Mouse (Mus musculus): ENCODE data around the gene Rfc2.

DNA sequence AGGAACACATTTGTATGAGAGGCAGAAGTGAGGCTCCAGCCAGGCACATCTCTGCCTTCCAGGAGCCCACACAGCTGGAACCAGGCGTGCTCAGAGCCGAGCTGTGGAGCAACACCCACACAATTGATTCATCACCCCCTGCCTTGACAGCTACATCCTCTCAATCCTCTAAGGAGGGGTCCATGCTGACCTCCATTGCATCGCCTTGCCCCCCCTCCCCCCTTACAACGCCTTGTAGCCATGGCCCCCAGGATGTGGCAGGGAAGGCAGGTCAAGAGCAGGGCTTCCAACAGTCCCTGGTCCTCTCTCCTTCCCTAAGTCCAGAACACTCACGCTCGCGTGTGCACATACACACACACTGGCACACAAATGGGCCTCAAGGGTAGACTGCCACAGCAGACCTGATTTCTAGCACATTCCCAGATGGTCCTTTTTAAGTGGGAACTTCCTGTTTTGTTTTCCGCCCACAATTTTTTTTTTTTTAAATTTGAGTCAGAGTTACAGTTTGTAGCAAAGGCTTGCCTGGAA, 12.1 kb upstream of the Rfc2 start:
- TF ChIP-seq CTCF (IDR thresholded peaks at IDR 0.05; ENCODE audit: extremely low read depth, insufficient read depth, insufficient read length, insufficient replicate concordance) (no peak), POLR2A (IDR thresholded peaks at IDR 0.05; ENCODE audit: low read depth, low read length) (no peak)

Data from spleen, adult 2 months (tissue).